Mouse (Mus musculus): ENCODE results near the gene Prkcq. TPM values are rescaled to one million over a fixed set of nuclear protein-coding genes. Genes with fewer than 3 reads are reported as not detected.

Gene Prkcq
- polyA plus RNA-seq (2012; rRNA removed), result 48.4 and 48.5 TPM in 2 replicates

DNA sequence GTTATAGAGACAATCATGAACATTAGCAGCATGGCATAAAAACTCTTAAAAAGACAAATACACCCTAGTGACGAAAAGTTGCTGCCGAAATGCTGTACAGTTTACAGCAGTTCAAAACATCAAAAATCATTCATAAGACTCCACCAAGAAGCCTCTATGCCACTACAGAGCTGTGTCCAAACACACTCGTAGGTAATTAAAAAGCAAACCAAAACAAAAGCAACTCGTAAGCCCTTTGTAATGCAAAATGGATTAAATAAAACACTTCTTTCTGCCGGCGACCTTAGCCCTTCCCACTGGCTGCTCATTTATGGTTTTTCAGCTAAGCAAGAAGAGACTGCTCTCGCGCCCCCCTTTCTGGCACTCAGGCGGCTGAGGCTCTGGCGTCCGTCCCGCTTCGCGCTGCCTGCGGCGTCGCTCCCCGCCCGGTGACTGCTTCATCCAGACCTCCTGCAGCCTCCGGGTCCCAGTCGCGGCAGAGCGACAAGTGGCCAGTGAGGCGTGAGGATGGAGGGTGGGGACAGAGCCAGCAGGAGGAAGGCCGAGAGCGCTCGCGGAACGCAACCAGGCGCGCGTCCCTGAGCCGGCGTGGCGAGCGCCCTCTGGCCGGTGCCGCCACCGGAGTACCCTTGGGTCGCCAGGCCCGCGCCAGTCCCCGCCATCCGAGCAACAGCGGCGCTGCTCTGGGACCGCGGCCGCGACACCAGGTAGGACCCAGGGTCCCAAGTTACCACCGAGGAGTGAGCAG is at the start of gene Prkcq:
Prkcq (plus strand) TSS at position 355 of the 748 bp plus-strand sequence.
- DNase-seq, result peak; percentile 71
- peak; percentile 72 for TF ChIP-seq POLR2A (IDR thresholded peaks at IDR 0.05; ENCODE audit: control insufficient read depth, extremely low read depth, insufficient read depth, low read length, poor library complexity)
- TF ChIP-seq CTCF (IDR thresholded peaks at IDR 0.05; ENCODE audit: borderline replicate concordance, control insufficient read depth, extremely low read depth, insufficient read depth, low read length, poor library complexity), result 0 out of 2 replicates have a peak, but pooled peaks have one; percentile 32
- Histone ChIP-seq H3K27me3 (ENCODE audit: control insufficient read depth, insufficient read depth, low read length) (no peaks in the 10 kb centered on the region), H3K4me1 (replicated peaks; ENCODE audit: control insufficient read depth, insufficient read depth, low read length) (peaks cover 19% of the 10 kb centered on the region), H3K36me3 (ENCODE audit: control insufficient read depth, insufficient read depth, low read length) (peaks cover 6% of the 10 kb centered on the region; the same call in 1 of the 2 replicates), H3K4me3 (ENCODE audit: control insufficient read depth, insufficient read depth, low read length) (peak within 1 kb of the TSS; percentile 89), H3K27ac (ENCODE audit: control insufficient read depth, insufficient read depth, low read length) (peak within 1 kb of the TSS; percentile 96)
- under 1% methylated on average over 51 of the region's 51 CpGs for WGBS

DNA sequence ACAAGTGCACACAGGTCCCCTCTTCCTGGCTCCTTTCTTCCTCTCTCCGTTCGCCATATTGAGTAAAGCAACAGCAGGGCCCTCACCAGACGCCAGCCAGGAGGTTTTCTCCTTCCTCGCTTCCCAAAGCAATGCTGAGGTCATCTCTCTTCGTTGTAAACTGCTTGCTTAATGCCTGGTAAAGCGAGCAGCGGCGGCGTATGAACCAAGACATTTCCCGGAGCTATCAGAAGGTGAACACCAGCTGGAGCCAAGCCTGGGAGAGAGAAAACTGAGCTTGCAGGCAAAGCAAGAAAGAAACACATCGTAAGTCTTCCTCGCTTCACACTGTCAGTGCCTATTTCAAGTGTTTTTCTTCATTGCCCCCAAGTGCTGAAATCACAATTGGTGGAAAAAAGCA is 41.0 kb upstream of the Prkcq start:
- Histone ChIP-seq H3K27ac (ENCODE audit: control insufficient read depth, insufficient read depth, low read length) (no peak overlapping the region), H3K4me3 (ENCODE audit: control insufficient read depth, insufficient read depth, low read length) (no peak overlapping the region), H3K4me1 (replicated peaks; ENCODE audit: control insufficient read depth, insufficient read depth, low read length) (peaks cover 2% of the 10 kb centered on the region; the same call in 1 of the 2 replicates), H3K27me3 (ENCODE audit: control insufficient read depth, insufficient read depth, low read length) (no peaks in the 10 kb centered on the region), H3K36me3 (ENCODE audit: control insufficient read depth, insufficient read depth, low read length) (no peaks in the 10 kb centered on the region)
- TF ChIP-seq CTCF (IDR thresholded peaks at IDR 0.05; ENCODE audit: borderline replicate concordance, control insufficient read depth, extremely low read depth, insufficient read depth, low read length, poor library complexity) (no peak), POLR2A (IDR thresholded peaks at IDR 0.05; ENCODE audit: control insufficient read depth, extremely low read depth, insufficient read depth, low read length, poor library complexity) (no peak)
- WGBS, result 95% methylated on average over 12 of the region's 12 CpGs
- no peak for DNase-seq

DNA sequence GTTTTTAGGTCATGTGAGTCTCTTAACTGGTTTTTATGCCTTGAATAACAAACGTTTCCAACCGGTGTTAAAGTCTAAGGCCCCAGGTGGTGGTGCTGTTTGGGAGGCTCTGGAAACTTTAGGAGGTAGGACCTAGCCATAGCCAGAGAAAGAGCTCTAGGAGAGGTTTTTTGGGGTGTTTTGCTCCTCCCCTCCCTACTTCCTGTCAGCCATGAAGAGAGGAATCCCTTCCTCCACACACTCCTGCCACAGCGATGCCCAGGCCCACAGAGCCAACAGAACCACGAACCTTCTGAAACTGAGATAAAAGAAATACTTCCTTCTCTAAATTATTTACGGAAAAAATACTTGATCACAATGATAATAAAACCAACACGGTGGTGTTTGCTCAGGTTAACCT is 36.2 kb upstream of the Prkcq start:
- no peak for TF ChIP-seq POLR2A (IDR thresholded peaks at IDR 0.05; ENCODE audit: control insufficient read depth, extremely low read depth, insufficient read depth, low read length, poor library complexity)
- TF ChIP-seq CTCF (IDR thresholded peaks at IDR 0.05; ENCODE audit: borderline replicate concordance, control insufficient read depth, extremely low read depth, insufficient read depth, low read length, poor library complexity), result no peak
- Histone ChIP-seq H3K27me3 (ENCODE audit: control insufficient read depth, insufficient read depth, low read length) (no peaks in the 10 kb centered on the region), H3K4me1 (replicated peaks; ENCODE audit: control insufficient read depth, insufficient read depth, low read length) (peaks cover 2% of the 10 kb centered on the region; the same call in 1 of the 2 replicates), H3K4me3 (ENCODE audit: control insufficient read depth, insufficient read depth, low read length) (no peak overlapping the region), H3K36me3 (ENCODE audit: control insufficient read depth, insufficient read depth, low read length) (no peaks in the 10 kb centered on the region), H3K27ac (ENCODE audit: control insufficient read depth, insufficient read depth, low read length) (no peak overlapping the region)
- WGBS, result 33% methylated on average over 6 of the region's 6 CpGs
- no peak for DNase-seq

GRCm38 (mm10) chr2:11138076-11138475 is 33.8 kb upstream of the Prkcq start:
- Histone ChIP-seq H3K36me3 (ENCODE audit: control insufficient read depth, insufficient read depth, low read length) (no peaks in the 10 kb centered on the region), H3K4me1 (replicated peaks; ENCODE audit: control insufficient read depth, insufficient read depth, low read length) (peaks cover 2% of the 10 kb centered on the region; the same call in 1 of the 2 replicates), H3K27ac (ENCODE audit: control insufficient read depth, insufficient read depth, low read length) (no peak overlapping the region), H3K27me3 (ENCODE audit: control insufficient read depth, insufficient read depth, low read length) (no peaks in the 10 kb centered on the region), H3K4me3 (ENCODE audit: control insufficient read depth, insufficient read depth, low read length) (no peak overlapping the region)
- WGBS, result 98% methylated on average over 6 of the region's 6 CpGs
- no peak for DNase-seq
- TF ChIP-seq POLR2A (IDR thresholded peaks at IDR 0.05; ENCODE audit: control insufficient read depth, extremely low read depth, insufficient read depth, low read length, poor library complexity) (no peak), CTCF (IDR thresholded peaks at IDR 0.05; ENCODE audit: borderline replicate concordance, control insufficient read depth, extremely low read depth, insufficient read depth, low read length, poor library complexity) (no peak)

DNA sequence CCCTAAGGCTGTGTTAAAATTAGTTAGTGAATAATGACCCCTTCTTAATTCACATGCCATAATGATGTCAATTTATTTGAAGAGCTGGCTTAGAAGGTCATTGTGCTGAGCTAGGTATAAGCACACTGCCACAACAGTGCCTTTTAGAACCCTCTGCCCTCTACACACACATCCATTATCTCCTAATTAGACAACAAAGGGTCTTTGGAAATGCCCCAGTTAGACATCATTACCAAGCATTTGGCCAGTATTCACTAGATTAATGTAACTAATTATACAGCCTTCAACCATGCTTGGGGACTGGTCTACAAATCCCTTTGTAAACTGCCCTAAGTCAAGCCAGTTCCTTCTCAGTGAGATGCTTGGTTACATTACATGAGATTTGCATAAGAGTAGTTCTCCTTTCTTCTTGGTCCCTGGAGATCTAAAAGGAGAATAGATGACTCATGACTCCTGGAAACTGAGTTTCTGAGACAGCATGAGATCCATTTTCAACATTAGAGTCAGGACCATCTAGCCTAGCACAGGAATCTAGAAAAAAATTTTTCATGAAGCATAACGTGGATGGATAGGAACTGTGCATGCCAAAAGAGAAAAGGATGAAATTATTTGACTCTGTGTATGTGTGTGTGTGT is 32.3 kb upstream of the Prkcq start:
- no peak for DNase-seq
- no peak overlapping the region for H3K4me3 ChIP-seq (ENCODE audit: control insufficient read depth, insufficient read depth, low read length)
- no peaks in the 10 kb centered on the region for H3K36me3 ChIP-seq (ENCODE audit: control insufficient read depth, insufficient read depth, low read length)
- no peak overlapping the region for H3K27ac ChIP-seq (ENCODE audit: control insufficient read depth, insufficient read depth, low read length)
- TF ChIP-seq POLR2A (IDR thresholded peaks at IDR 0.05; ENCODE audit: control insufficient read depth, extremely low read depth, insufficient read depth, low read length, poor library complexity) (no peak), CTCF (IDR thresholded peaks at IDR 0.05; ENCODE audit: borderline replicate concordance, control insufficient read depth, extremely low read depth, insufficient read depth, low read length, poor library complexity) (no peak)
- WGBS, result 96% methylated on average over 1 of the region's 1 CpGs
- no peaks in the 10 kb centered on the region for H3K27me3 ChIP-seq (ENCODE audit: control insufficient read depth, insufficient read depth, low read length)
- peaks cover 2% of the 10 kb centered on the region; the same call in 1 of the 2 replicates for H3K4me1 ChIP-seq (replicated peaks; ENCODE audit: control insufficient read depth, insufficient read depth, low read length)

GRCm38 (mm10) chr2:11140385-11140784 is 31.5 kb upstream of the Prkcq start:
- no peak overlapping the region for H3K4me3 ChIP-seq (ENCODE audit: control insufficient read depth, insufficient read depth, low read length)
- no peak for DNase-seq
- no peaks in the 10 kb centered on the region for H3K27me3 ChIP-seq (ENCODE audit: control insufficient read depth, insufficient read depth, low read length)
- H3K4me1 ChIP-seq (replicated peaks; ENCODE audit: control insufficient read depth, insufficient read depth, low read length), result peaks cover 2% of the 10 kb centered on the region; the same call in 1 of the 2 replicates
- TF ChIP-seq POLR2A (IDR thresholded peaks at IDR 0.05; ENCODE audit: control insufficient read depth, extremely low read depth, insufficient read depth, low read length, poor library complexity), result no peak
- no peak for TF ChIP-seq CTCF (IDR thresholded peaks at IDR 0.05; ENCODE audit: borderline replicate concordance, control insufficient read depth, extremely low read depth, insufficient read depth, low read length, poor library complexity)
- no peak overlapping the region for H3K27ac ChIP-seq (ENCODE audit: control insufficient read depth, insufficient read depth, low read length)
- H3K36me3 ChIP-seq (ENCODE audit: control insufficient read depth, insufficient read depth, low read length), result no peaks in the 10 kb centered on the region
- 97% methylated on average over 3 of the region's 3 CpGs for WGBS

All from thymus, adult 2 months (tissue).